Mouse (Mus musculus): Measurements from ENCODE around the gene Dock10. TPM values are rescaled to one million over a fixed set of nuclear protein-coding genes. Genes with fewer than 3 reads are reported as not detected.
A peak's percentile ranks its signal among the peaks of the same experiment; 100 is the strongest.

Gene Dock10
- polyA plus RNA-seq, 1 experiment = 8.5 TPM

GRCm38 (mm10) chr1:80710607-80711261 lies 47.6 kb downstream of the Dock10 start:
- TF ChIP-seq POLR2A (IDR thresholded peaks at IDR 0.05; ENCODE audit: low read depth, low read length) (no peak), CTCF (IDR thresholded peaks at IDR 0.05; ENCODE audit: borderline replicate concordance, insufficient read depth, low read length) (no peak)
- peaks cover 12% of the 10 kb centered on the region for H3K4me1 ChIP-seq (ENCODE audit: control insufficient read depth, insufficient read depth, low read length)
- no peak overlapping the region for H3K4me3 ChIP-seq (ENCODE audit: insufficient read depth, low read length)
- H3K27ac ChIP-seq (ENCODE audit: insufficient read depth, low read length) = peak overlapping the region; percentile 57; the same call in 1 of the 2 replicates

- Histone ChIP-seq H3K4me1 (ENCODE audit: control insufficient read depth, insufficient read depth, low read length) (peaks cover 12% of the 10 kb centered on the region), H3K4me3 (ENCODE audit: insufficient read depth, low read length) (no peak overlapping the region), H3K27ac (ENCODE audit: insufficient read depth, low read length) (peak overlapping the region; percentile 57)
- TF ChIP-seq POLR2A (IDR thresholded peaks at IDR 0.05; ENCODE audit: low read depth, low read length) = no peak
- no peak for TF ChIP-seq CTCF (IDR thresholded peaks at IDR 0.05; ENCODE audit: borderline replicate concordance, insufficient read depth, low read length)
These were observed 48.2 kb downstream of the Dock10 start for GRCm38 (mm10) chr1:80710097-80710541.

GRCm38 (mm10) chr1:80709299-80709698 lies 49.0 kb downstream of the Dock10 start:
- Histone ChIP-seq H3K4me1 (ENCODE audit: control insufficient read depth, insufficient read depth, low read length) (peaks cover 12% of the 10 kb centered on the region), H3K4me3 (ENCODE audit: insufficient read depth, low read length) (no peak overlapping the region), H3K27ac (ENCODE audit: insufficient read depth, low read length) (no peak overlapping the region; the same call in 1 of the 2 replicates)
- TF ChIP-seq CTCF (IDR thresholded peaks at IDR 0.05; ENCODE audit: borderline replicate concordance, insufficient read depth, low read length) (no peak), POLR2A (IDR thresholded peaks at IDR 0.05; ENCODE audit: low read depth, low read length) (no peak)

GRCm38 (mm10) chr1:80703279-80703678 lies 55.0 kb downstream of the Dock10 start:
- no peak overlapping the region for H3K27ac ChIP-seq (ENCODE audit: insufficient read depth, low read length)
- H3K4me1 ChIP-seq (ENCODE audit: control insufficient read depth, insufficient read depth, low read length) = peaks cover 2% of the 10 kb centered on the region; the same call in 1 of the 2 replicates
- H3K4me3 ChIP-seq (ENCODE audit: insufficient read depth, low read length) = no peak overlapping the region
- TF ChIP-seq CTCF (IDR thresholded peaks at IDR 0.05; ENCODE audit: borderline replicate concordance, insufficient read depth, low read length) (no peak), POLR2A (IDR thresholded peaks at IDR 0.05; ENCODE audit: low read depth, low read length) (no peak)

GRCm38 (mm10) chr1:80676004-80676673 lies 82.2 kb downstream of the Dock10 start:
- Histone ChIP-seq H3K4me3 (ENCODE audit: insufficient read depth, low read length) (no peak overlapping the region), H3K27ac (ENCODE audit: insufficient read depth, low read length) (no peak overlapping the region), H3K4me1 (ENCODE audit: control insufficient read depth, insufficient read depth, low read length) (no peaks in the 10 kb centered on the region)
- no peak for TF ChIP-seq CTCF (IDR thresholded peaks at IDR 0.05; ENCODE audit: borderline replicate concordance, insufficient read depth, low read length)
- TF ChIP-seq POLR2A (IDR thresholded peaks at IDR 0.05; ENCODE audit: low read depth, low read length) = no peak

- no peak for TF ChIP-seq CTCF (IDR thresholded peaks at IDR 0.05; ENCODE audit: borderline replicate concordance, insufficient read depth, low read length)
- TF ChIP-seq POLR2A (IDR thresholded peaks at IDR 0.05; ENCODE audit: low read depth, low read length) = no peak
- H3K27ac ChIP-seq (ENCODE audit: insufficient read depth, low read length) = no peak overlapping the region
- H3K4me3 ChIP-seq (ENCODE audit: insufficient read depth, low read length) = no peak overlapping the region
- H3K4me1 ChIP-seq (ENCODE audit: control insufficient read depth, insufficient read depth, low read length) = no peaks in the 10 kb centered on the region
These were observed 86.6 kb downstream of the Dock10 start for GRCm38 (mm10) chr1:80671730-80672129.

GRCm38 (mm10) chr1:80671056-80671455 lies 87.3 kb downstream of the Dock10 start:
- Histone ChIP-seq H3K4me3 (ENCODE audit: insufficient read depth, low read length) (no peak overlapping the region), H3K4me1 (ENCODE audit: control insufficient read depth, insufficient read depth, low read length) (no peaks in the 10 kb centered on the region), H3K27ac (ENCODE audit: insufficient read depth, low read length) (no peak overlapping the region)
- no peak for TF ChIP-seq POLR2A (IDR thresholded peaks at IDR 0.05; ENCODE audit: low read depth, low read length)
- TF ChIP-seq CTCF (IDR thresholded peaks at IDR 0.05; ENCODE audit: borderline replicate concordance, insufficient read depth, low read length) = no peak

- H3K4me3 ChIP-seq (ENCODE audit: insufficient read depth, low read length) = no peak overlapping the region
- no peaks in the 10 kb centered on the region for H3K4me1 ChIP-seq (ENCODE audit: control insufficient read depth, insufficient read depth, low read length)
- TF ChIP-seq POLR2A (IDR thresholded peaks at IDR 0.05; ENCODE audit: low read depth, low read length) (no peak), CTCF (IDR thresholded peaks at IDR 0.05; ENCODE audit: borderline replicate concordance, insufficient read depth, low read length) (no peak)
- H3K27ac ChIP-seq (ENCODE audit: insufficient read depth, low read length) = no peak overlapping the region; the same call in 1 of the 2 replicates
These were observed 87.9 kb downstream of the Dock10 start for GRCm38 (mm10) chr1:80670387-80670786.

GRCm38 (mm10) chr1:80665761-80666160 lies 92.6 kb downstream of the Dock10 start:
- TF ChIP-seq POLR2A (IDR thresholded peaks at IDR 0.05; ENCODE audit: low read depth, low read length) (no peak), CTCF (IDR thresholded peaks at IDR 0.05; ENCODE audit: borderline replicate concordance, insufficient read depth, low read length) (no peak)
- H3K4me1 ChIP-seq (ENCODE audit: control insufficient read depth, insufficient read depth, low read length) = no peaks in the 10 kb centered on the region
- H3K27ac ChIP-seq (ENCODE audit: insufficient read depth, low read length) = no peak overlapping the region
- no peak overlapping the region for H3K4me3 ChIP-seq (ENCODE audit: insufficient read depth, low read length)

GRCm38 (mm10) chr1:80665161-80665560 lies 93.2 kb downstream of the Dock10 start:
- TF ChIP-seq POLR2A (IDR thresholded peaks at IDR 0.05; ENCODE audit: low read depth, low read length) (no peak), CTCF (IDR thresholded peaks at IDR 0.05; ENCODE audit: borderline replicate concordance, insufficient read depth, low read length) (no peak)
- Histone ChIP-seq H3K4me3 (ENCODE audit: insufficient read depth, low read length) (no peak overlapping the region), H3K4me1 (ENCODE audit: control insufficient read depth, insufficient read depth, low read length) (no peaks in the 10 kb centered on the region), H3K27ac (ENCODE audit: insufficient read depth, low read length) (no peak overlapping the region)

All from embryonic fibroblast, embryonic 13.5 days (primary cell).